Mouse (Mus musculus): ENCODE data around the gene Maml3. TPM values are rescaled to one million over a fixed set of nuclear protein-coding genes. Genes with fewer than 3 reads are reported as not detected.

Gene Maml3
- total RNA-seq, 1 experiment = 1.2 TPM

DNA sequence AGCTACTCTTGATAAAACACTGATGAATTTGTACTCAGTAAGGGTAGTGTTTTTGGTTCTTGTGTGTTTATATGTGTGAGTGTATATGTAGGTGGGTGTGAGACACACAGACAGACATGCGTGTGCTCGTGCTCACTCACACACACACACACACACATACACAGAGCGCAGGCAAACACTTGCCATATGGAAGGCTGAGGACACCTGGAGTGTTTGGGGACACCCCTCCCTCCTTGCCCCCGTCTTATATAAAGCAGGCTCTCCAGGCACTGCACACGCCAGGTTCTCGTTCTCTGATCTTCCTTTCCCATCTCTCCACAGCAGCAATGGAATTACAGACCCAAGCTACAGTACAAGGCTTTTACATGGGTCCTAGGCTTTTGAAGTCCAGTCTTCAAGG lies 37.7 kb downstream of the Maml3 start:
- no peak for TF ChIP-seq HCFC1 (IDR thresholded peaks at IDR 0.05; ENCODE audit: borderline replicate concordance, insufficient read depth, low read length)
- TF ChIP-seq MAFK (IDR thresholded peaks at IDR 0.05; ENCODE audit: insufficient read depth, low read depth, low read length) = no peak
- no peak for TF ChIP-seq ZC3H11A (IDR thresholded peaks at IDR 0.05; ENCODE audit: borderline replicate concordance, low read depth, low read length)
- TF ChIP-seq CHD2 (IDR thresholded peaks at IDR 0.05; ENCODE audit: low read depth, low read length) = no peak
- no peak for TF ChIP-seq ZNF384 (IDR thresholded peaks at IDR 0.05; ENCODE audit: low read depth, low read length)
- H3K36me3 ChIP-seq (ENCODE audit: control insufficient read depth, insufficient read depth, low read length, poor library complexity, severe bottlenecking) = no peaks in the 10 kb centered on the region
- no peak for DNase-seq (ENCODE audit: low read depth, low spot score)
- H3K4me3 ChIP-seq (ENCODE audit: insufficient read depth in 1 of 2, low read depth in 1 of 2, low read length in 2 of 2, poor library complexity in 1 of 2, severe bottlenecking in 1 of 2) = no peak overlapping the region
- in situ Hi-C loops (cut with MboI; ENCODE audit: low sequenced_read_pairs in 2 of 2, unreplicated experiment in 2 of 2) = no loop called here
- H3K4me1 ChIP-seq (ENCODE audit: control insufficient read depth in 2 of 2, insufficient read depth in 2 of 2, low read length in 2 of 2, poor library complexity in 1 of 2) = peaks cover 2 to 7% of the 10 kb centered on the region in 2 experiments; a peak in 3 of 4 replicates
- H3K9ac ChIP-seq (ENCODE audit: insufficient read depth, low read depth, low read length, poor library complexity, severe bottlenecking) = no peak overlapping the region
- no peak overlapping the region for H3K27ac ChIP-seq (ENCODE audit: insufficient read depth, low read depth, low read length, poor library complexity, severe bottlenecking)
- no peaks in the 10 kb centered on the region for H3K9me3 ChIP-seq (ENCODE audit: control insufficient read depth, insufficient read depth, low read depth, low read length)

DNA sequence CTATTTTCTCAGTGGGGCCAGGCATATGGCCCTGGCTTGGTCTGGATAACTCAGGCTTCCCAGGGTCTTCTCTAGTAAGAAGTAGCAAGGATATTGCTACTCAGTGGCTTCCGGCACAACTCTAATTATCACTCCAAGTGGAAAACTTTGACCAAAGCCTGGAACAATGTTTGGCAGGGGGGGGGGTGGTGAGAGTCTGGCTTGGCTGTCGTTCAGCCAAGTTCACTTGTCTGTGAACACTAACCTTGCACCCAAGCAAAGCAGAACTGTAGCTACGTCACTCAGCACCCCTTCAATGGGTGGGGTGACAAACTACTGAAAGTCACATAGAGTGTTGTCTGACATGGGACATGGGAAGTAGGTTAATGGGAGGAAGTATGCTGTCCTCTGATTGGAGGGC lies 38.7 kb downstream of the Maml3 start:
- no peak overlapping the region for H3K27ac ChIP-seq (ENCODE audit: insufficient read depth, low read depth, low read length, poor library complexity, severe bottlenecking)
- no peaks in the 10 kb centered on the region for H3K36me3 ChIP-seq (ENCODE audit: control insufficient read depth, insufficient read depth, low read length, poor library complexity, severe bottlenecking)
- H3K4me3 ChIP-seq (ENCODE audit: insufficient read depth in 1 of 2, low read depth in 1 of 2, low read length in 2 of 2, poor library complexity in 1 of 2, severe bottlenecking in 1 of 2) = no peak overlapping the region
- DNase-seq (ENCODE audit: low read depth, low spot score) = no peak
- TF ChIP-seq HCFC1 (IDR thresholded peaks at IDR 0.05; ENCODE audit: borderline replicate concordance, insufficient read depth, low read length) (no peak), ZNF384 (IDR thresholded peaks at IDR 0.05; ENCODE audit: low read depth, low read length) (no peak), CHD2 (IDR thresholded peaks at IDR 0.05; ENCODE audit: low read depth, low read length) (no peak)
- no peaks in the 10 kb centered on the region for H3K9me3 ChIP-seq (ENCODE audit: control insufficient read depth, insufficient read depth, low read depth, low read length)
- in situ Hi-C loops (cut with MboI; ENCODE audit: low sequenced_read_pairs in 2 of 2, unreplicated experiment in 2 of 2) = no loop called here
- peaks cover 2 to 7% of the 10 kb centered on the region in 2 experiments; a peak in 3 of 4 replicates for H3K4me1 ChIP-seq (ENCODE audit: control insufficient read depth in 2 of 2, insufficient read depth in 2 of 2, low read length in 2 of 2, poor library complexity in 1 of 2)
- H3K9ac ChIP-seq (ENCODE audit: insufficient read depth, low read depth, low read length, poor library complexity, severe bottlenecking) = no peak overlapping the region

DNA sequence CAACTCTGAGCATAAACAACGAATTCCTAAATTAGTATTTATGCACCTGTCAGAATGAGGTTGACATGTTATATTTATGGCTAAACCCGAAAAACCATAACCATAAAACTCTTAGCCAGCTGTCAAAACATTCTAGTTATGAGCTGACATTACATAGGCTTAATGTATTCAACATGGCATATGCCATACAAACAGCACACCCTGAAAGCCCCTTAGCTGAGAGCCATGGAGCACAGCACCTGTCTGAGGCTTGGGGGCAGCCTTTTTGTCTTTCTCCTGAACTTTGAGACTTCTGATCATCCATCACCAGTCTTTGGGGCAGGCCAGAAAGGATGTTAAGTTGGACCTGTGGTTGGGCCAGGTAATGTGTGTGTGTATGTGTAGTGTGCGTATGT lies 41.6 kb downstream of the Maml3 start:
- in situ Hi-C loops (cut with MboI; ENCODE audit: low sequenced_read_pairs in 2 of 2, unreplicated experiment in 2 of 2) = no loop called here
- no peak overlapping the region for H3K4me3 ChIP-seq (ENCODE audit: insufficient read depth in 1 of 2, low read depth in 1 of 2, low read length in 2 of 2, poor library complexity in 1 of 2, severe bottlenecking in 1 of 2)
- H3K27ac ChIP-seq (ENCODE audit: insufficient read depth, low read depth, low read length, poor library complexity, severe bottlenecking) = no peak overlapping the region
- no peak overlapping the region for H3K9ac ChIP-seq (ENCODE audit: insufficient read depth, low read depth, low read length, poor library complexity, severe bottlenecking)
- no peak for DNase-seq (ENCODE audit: low read depth, low spot score)
- H3K36me3 ChIP-seq (ENCODE audit: control insufficient read depth, insufficient read depth, low read length, poor library complexity, severe bottlenecking) = no peaks in the 10 kb centered on the region
- TF ChIP-seq ZNF384 (IDR thresholded peaks at IDR 0.05; ENCODE audit: low read depth, low read length) (no peak), ZC3H11A (IDR thresholded peaks at IDR 0.05; ENCODE audit: borderline replicate concordance, low read depth, low read length) (no peak), CHD2 (IDR thresholded peaks at IDR 0.05; ENCODE audit: low read depth, low read length) (no peak), HCFC1 (IDR thresholded peaks at IDR 0.05; ENCODE audit: borderline replicate concordance, insufficient read depth, low read length) (no peak), MAFK (IDR thresholded peaks at IDR 0.05; ENCODE audit: insufficient read depth, low read depth, low read length) (no peak)
- no peaks in the 10 kb centered on the region for H3K4me1 ChIP-seq (ENCODE audit: control insufficient read depth in 2 of 2, insufficient read depth in 2 of 2, low read length in 2 of 2, poor library complexity in 1 of 2)
- H3K9me3 ChIP-seq (ENCODE audit: control insufficient read depth, insufficient read depth, low read depth, low read length) = no peaks in the 10 kb centered on the region

DNA sequence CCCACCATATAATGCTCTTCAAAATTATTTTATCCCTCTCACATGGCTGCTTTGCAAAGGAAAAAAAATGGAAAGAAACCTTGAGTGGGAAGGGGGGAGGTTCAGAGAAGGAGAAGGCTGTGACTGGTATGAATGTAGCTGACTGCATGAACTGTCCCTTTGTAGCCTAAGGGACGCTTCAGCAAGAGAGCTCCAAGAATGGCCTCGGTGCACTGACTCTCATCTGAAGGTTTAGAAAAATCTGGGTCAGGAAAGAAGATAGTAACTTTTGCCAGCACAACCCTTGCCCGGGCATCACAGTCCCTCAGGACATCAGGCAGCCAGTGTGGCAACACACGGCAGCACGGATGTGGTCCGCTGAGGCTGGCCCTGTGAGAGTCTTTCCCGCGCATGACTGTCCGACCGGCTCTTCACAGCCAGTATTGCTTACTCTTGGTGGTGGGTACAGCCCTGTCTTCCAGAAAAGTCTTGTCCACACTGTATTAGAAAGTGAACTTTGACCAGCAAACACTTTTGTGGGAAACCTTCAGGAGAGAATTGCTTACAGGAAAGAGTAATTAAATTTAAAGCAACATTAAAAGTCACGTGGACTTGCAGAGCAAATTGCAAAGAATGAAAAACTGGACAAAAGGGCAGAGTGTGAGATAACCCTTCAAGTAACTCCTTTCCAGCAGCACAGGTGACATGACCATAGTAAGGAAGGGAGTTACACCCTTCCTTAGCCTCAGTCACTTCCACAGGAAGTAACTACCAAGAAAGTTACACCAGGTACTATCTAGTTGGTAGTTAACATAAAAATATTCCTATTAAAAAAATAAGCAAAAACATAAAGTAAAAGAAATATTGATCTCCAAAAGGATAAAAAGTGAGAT lies 42.3 kb downstream of the Maml3 start:
- Histone ChIP-seq H3K9me3 (ENCODE audit: control insufficient read depth, insufficient read depth, low read depth, low read length) (no peaks in the 10 kb centered on the region), H3K27ac (ENCODE audit: insufficient read depth, low read depth, low read length, poor library complexity, severe bottlenecking) (no peak overlapping the region), H3K4me1 (ENCODE audit: control insufficient read depth in 2 of 2, insufficient read depth in 2 of 2, low read length in 2 of 2, poor library complexity in 1 of 2) (no peaks in the 10 kb centered on the region), H3K9ac (ENCODE audit: insufficient read depth, low read depth, low read length, poor library complexity, severe bottlenecking) (no peak overlapping the region), H3K36me3 (ENCODE audit: control insufficient read depth, insufficient read depth, low read length, poor library complexity, severe bottlenecking) (no peaks in the 10 kb centered on the region), H3K4me3 (ENCODE audit: insufficient read depth in 1 of 2, low read depth in 1 of 2, low read length in 2 of 2, poor library complexity in 1 of 2, severe bottlenecking in 1 of 2) (no peak overlapping the region)
- no peak for DNase-seq (ENCODE audit: low read depth, low spot score)
- in situ Hi-C loops (cut with MboI; ENCODE audit: low sequenced_read_pairs in 2 of 2, unreplicated experiment in 2 of 2) = no loop called here
- no peak for TF ChIP-seq MAFK (IDR thresholded peaks at IDR 0.05; ENCODE audit: insufficient read depth, low read depth, low read length)
- no peak for TF ChIP-seq CHD2 (IDR thresholded peaks at IDR 0.05; ENCODE audit: low read depth, low read length)
- TF ChIP-seq HCFC1 (IDR thresholded peaks at IDR 0.05; ENCODE audit: borderline replicate concordance, insufficient read depth, low read length) = no peak
- no peak for TF ChIP-seq ZNF384 (IDR thresholded peaks at IDR 0.05; ENCODE audit: low read depth, low read length)
- no peak for TF ChIP-seq ZC3H11A (IDR thresholded peaks at IDR 0.05; ENCODE audit: borderline replicate concordance, low read depth, low read length)

Data from ES-E14 (cell line).